Mouse (Mus musculus): ENCODE data around the gene Hspb3. TPM values are rescaled to one million over a fixed set of nuclear protein-coding genes. Genes with fewer than 3 reads are reported as not detected.
A peak's percentile ranks its signal among the peaks of the same experiment; 100 is the strongest.

Gene Hspb3
- polyA plus RNA-seq, 1 experiment from 2014 or later = 41.7 TPM

DNA sequence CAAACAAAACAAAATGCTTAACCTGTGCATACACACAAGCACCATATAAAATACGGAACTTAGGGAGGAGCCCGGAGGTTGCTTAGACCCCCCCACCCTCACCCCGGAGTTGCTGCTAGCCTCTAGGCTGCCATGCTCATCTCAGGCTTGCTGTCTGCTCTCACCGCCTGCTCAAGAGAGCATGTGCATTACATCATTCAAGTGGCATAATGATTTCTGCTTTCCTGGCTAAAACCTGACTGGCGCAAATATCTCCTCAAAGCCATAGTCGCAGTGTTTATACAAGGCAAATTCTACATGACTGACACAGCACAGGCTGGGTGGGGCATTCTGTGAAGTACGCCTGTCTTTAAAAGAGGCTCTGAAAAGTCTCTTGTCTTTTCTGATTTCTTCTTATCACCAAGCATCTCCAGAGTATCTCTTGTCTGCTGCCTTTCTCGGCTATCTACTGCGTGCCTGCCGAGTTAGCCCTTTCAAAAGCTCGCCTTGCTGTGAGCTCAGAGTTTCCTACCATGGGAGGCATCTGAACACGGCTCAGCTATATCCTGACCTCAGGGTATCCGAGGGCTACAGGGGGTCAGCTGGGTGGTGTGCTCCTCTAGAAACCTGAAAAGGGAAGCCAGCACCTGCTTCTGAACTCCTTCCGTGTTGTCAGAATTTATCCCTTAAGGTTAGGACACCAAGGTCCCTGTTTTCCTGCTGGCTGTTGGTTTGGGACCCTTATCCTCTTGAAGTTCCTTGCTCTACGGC lies 28.6 kb downstream of the Hspb3 start:
- Histone ChIP-seq H3K9ac (no peak overlapping the region), H3K4me1 (peaks cover 20% of the 10 kb centered on the region), H3K27me3 (replicated peaks) (no peaks in the 10 kb centered on the region), H3K36me3 (no peaks in the 10 kb centered on the region), H3K4me2 (peak overlapping the region; percentile 41), H3K27ac (replicated peaks) (no peak overlapping the region), H3K4me3 (no peak overlapping the region), H3K9me3 (no peaks in the 10 kb centered on the region)
- ATAC-seq (ENCODE audit: extremely low read depth, insufficient number of reproducible peaks, low FRiP score, low TSS enrichment) = no peak
- WGBS = 39% methylated on average over 15 of the region's 15 CpGs

- no peak overlapping the region for H3K9ac ChIP-seq
- 59% methylated on average over 6 of the region's 6 CpGs for WGBS
- H3K36me3 ChIP-seq = no peaks in the 10 kb centered on the region
- no peak overlapping the region for H3K4me3 ChIP-seq
- no peak for ATAC-seq (ENCODE audit: extremely low read depth, insufficient number of reproducible peaks, low FRiP score, low TSS enrichment)
- H3K27me3 ChIP-seq (replicated peaks) = no peaks in the 10 kb centered on the region
- H3K4me1 ChIP-seq = peaks cover 18% of the 10 kb centered on the region
- H3K27ac ChIP-seq (replicated peaks) = no peak overlapping the region
- no peaks in the 10 kb centered on the region for H3K9me3 ChIP-seq
- H3K4me2 ChIP-seq = no peak overlapping the region
These were observed 31.0 kb downstream of the Hspb3 start for GRCm38 (mm10) chr13:113632506-113632905.

GRCm38 (mm10) chr13:113627601-113628000 lies 35.9 kb downstream of the Hspb3 start:
- Histone ChIP-seq H3K9me3 (no peaks in the 10 kb centered on the region), H3K4me1 (no peaks in the 10 kb centered on the region), H3K36me3 (no peaks in the 10 kb centered on the region), H3K27ac (replicated peaks) (no peak overlapping the region), H3K27me3 (replicated peaks) (no peaks in the 10 kb centered on the region), H3K4me2 (no peak overlapping the region), H3K4me3 (no peak overlapping the region), H3K9ac (no peak overlapping the region)
- 77% methylated on average over 8 of the region's 8 CpGs for WGBS
- no peak for ATAC-seq (ENCODE audit: extremely low read depth, insufficient number of reproducible peaks, low FRiP score, low TSS enrichment)

GRCm38 (mm10) chr13:113622865-113623255 lies 40.6 kb downstream of the Hspb3 start:
- 67% methylated on average over 8 of the region's 8 CpGs for WGBS
- ATAC-seq (ENCODE audit: extremely low read depth, insufficient number of reproducible peaks, low FRiP score, low TSS enrichment) = no peak

GRCm38 (mm10) chr13:113622122-113622864 lies 41.2 kb downstream of the Hspb3 start:
- Histone ChIP-seq H3K4me1 (peaks cover 12% of the 10 kb centered on the region), H3K4me3 (no peak overlapping the region), H3K27ac (replicated peaks) (no peak overlapping the region), H3K27me3 (replicated peaks) (no peaks in the 10 kb centered on the region), H3K36me3 (no peaks in the 10 kb centered on the region), H3K4me2 (no peak overlapping the region), H3K9me3 (no peaks in the 10 kb centered on the region), H3K9ac (no peak overlapping the region)
- no peak for ATAC-seq (ENCODE audit: extremely low read depth, insufficient number of reproducible peaks, low FRiP score, low TSS enrichment)
- 50% methylated on average over 11 of the region's 11 CpGs for WGBS

More at GRCm38 (mm10) chr13:113622865-113623255, 40.6 kb downstream of the Hspb3 start:
- Histone ChIP-seq H3K4me3 (no peak overlapping the region), H3K27ac (replicated peaks) (no peak overlapping the region), H3K9me3 (no peaks in the 10 kb centered on the region), H3K27me3 (replicated peaks) (no peaks in the 10 kb centered on the region), H3K9ac (no peak overlapping the region), H3K4me2 (no peak overlapping the region), H3K36me3 (no peaks in the 10 kb centered on the region), H3K4me1 (peaks cover 9% of the 10 kb centered on the region)

DNA sequence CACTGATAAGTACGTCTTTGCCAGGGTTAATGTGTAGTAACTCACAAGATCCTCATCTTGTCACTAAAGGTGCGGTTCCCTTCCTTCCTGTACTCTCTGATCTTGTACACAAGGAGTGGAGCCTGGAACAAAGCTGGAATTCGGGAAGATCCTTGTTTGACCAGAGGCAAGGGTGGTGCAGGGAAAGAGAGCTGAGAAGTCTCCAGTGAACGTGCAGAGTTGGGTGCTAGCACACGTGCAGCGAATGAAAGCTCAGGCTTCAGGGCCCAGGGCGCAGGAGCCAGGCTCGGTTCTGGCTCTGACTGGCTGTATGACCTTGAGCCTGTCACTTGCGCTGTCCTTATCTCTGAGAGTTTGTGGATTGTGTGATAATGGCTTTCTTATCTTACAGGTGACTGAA lies 44.5 kb downstream of the Hspb3 start:
- Histone ChIP-seq H3K9me3 (no peaks in the 10 kb centered on the region), H3K9ac (peak overlapping the region; percentile 34), H3K27ac (replicated peaks) (no peak overlapping the region), H3K27me3 (replicated peaks) (no peaks in the 10 kb centered on the region), H3K36me3 (peaks cover 5% of the 10 kb centered on the region; the same call in 1 of the 2 replicates), H3K4me1 (peaks cover 40% of the 10 kb centered on the region), H3K4me2 (no peak overlapping the region), H3K4me3 (no peak overlapping the region)
- WGBS = 45% methylated on average over 9 of the region's 9 CpGs
- no peak for ATAC-seq (ENCODE audit: extremely low read depth, insufficient number of reproducible peaks, low FRiP score, low TSS enrichment)

- WGBS = under 1% methylated on average over 110 of the region's 119 CpGs
These were observed 45.3 kb downstream of the Hspb3 start, which contains the start of gene Snx18 for GRCm38 (mm10) chr13:113617891-113618823. Gene Snx18, minus strand, starts transcription at chr13:113618564.

DNA sequence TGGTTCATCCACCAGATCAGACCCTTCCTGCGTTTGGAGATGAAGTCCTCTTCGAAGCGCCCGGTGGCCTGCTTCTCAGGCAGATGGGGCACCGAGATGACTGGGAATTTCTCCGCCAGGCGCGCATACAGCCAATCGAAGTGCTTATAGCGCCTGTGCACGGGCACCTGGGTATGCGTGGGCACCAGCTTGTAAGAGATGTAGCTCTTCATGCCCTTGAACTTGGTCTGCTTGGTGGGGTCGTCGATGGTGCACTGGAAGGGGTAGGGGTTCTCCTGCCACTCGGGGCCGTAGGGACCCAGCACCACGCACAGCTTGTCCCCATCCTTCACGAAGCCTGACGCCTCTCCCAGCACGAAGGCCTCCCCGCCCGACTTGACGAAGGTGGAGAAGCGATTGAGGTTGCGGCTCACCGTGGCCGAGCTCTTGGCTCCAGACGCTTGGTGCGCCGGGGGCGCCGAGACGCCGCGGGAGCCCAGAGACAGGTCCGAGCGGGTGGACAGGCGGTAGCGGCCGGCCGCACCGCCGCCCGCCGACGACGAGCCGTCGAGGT lies 46.1 kb downstream of the Hspb3 start:
- no peaks in the 10 kb centered on the region for H3K9me3 ChIP-seq
- H3K4me3 ChIP-seq = peak overlapping the region; percentile 93
- H3K27ac ChIP-seq (replicated peaks) = peak overlapping the region; percentile 93
- no peaks in the 10 kb centered on the region for H3K27me3 ChIP-seq (replicated peaks)
- H3K9ac ChIP-seq = peak overlapping the region; percentile 97
- 8% methylated on average over 49 of the region's 49 CpGs for WGBS
- no peak for ATAC-seq (ENCODE audit: extremely low read depth, insufficient number of reproducible peaks, low FRiP score, low TSS enrichment)
- peaks cover 5% of the 10 kb centered on the region; the same call in 1 of the 2 replicates for H3K36me3 ChIP-seq
- peak overlapping the region; percentile 95 for H3K4me2 ChIP-seq
- peaks cover 56% of the 10 kb centered on the region for H3K4me1 ChIP-seq

More at GRCm38 (mm10) chr13:113617891-113618823, 45.3 kb downstream of the Hspb3 start, which contains the start of gene Snx18:
- Histone ChIP-seq H3K27ac (replicated peaks) (peak within 1 kb of the TSS; percentile 93), H3K9me3 (no peaks in the 10 kb centered on the region), H3K4me2 (peak within 1 kb of the TSS; percentile 95), H3K27me3 (replicated peaks) (no peaks in the 10 kb centered on the region), H3K4me1 (peaks cover 49% of the 10 kb centered on the region), H3K36me3 (peaks cover 5% of the 10 kb centered on the region; the same call in 1 of the 2 replicates), H3K4me3 (peak within 1 kb of the TSS; percentile 93), H3K9ac (peak within 1 kb of the TSS; percentile 97)
- ATAC-seq (ENCODE audit: extremely low read depth, insufficient number of reproducible peaks, low FRiP score, low TSS enrichment) = peak; percentile 78

DNA sequence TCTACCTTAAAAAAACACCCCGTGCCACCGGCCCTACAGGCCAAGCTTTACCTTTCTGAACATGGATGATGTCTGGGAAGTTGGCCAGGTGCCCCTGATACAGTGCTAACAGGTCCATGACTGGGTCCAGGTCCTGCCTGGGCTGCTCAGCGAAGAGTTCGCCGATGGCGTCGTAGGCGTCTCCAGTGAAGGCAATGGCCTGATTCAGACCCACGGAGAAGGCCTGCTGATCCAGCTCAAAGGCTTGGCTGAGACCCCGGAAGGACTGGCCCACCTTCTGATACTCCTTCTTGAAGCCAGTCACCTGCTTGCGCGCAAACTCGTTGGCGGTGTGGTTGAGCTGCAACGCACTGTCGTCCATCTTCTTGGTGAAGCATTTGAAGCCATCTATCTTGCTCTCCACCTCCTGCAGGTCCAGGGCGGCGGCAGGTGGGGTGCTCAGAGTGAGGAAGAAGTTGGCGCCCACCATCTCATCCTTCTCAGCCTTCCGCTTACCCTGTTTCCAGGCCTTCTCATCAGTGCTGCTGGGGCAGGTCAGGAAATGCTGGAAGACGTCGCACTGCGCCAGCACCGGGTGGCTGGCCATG lies 46.6 kb downstream of the Hspb3 start:
- Histone ChIP-seq H3K27me3 (replicated peaks) (no peaks in the 10 kb centered on the region), H3K9me3 (no peaks in the 10 kb centered on the region), H3K4me2 (peak overlapping the region; percentile 95), H3K9ac (peak overlapping the region; percentile 97), H3K36me3 (peaks cover 5% of the 10 kb centered on the region; the same call in 1 of the 2 replicates), H3K4me3 (peak overlapping the region; percentile 93), H3K4me1 (peaks cover 59% of the 10 kb centered on the region), H3K27ac (replicated peaks) (peak overlapping the region; percentile 85)
- WGBS = 52% methylated on average over 24 of the region's 24 CpGs
- no peak for ATAC-seq (ENCODE audit: extremely low read depth, insufficient number of reproducible peaks, low FRiP score, low TSS enrichment)

DNA sequence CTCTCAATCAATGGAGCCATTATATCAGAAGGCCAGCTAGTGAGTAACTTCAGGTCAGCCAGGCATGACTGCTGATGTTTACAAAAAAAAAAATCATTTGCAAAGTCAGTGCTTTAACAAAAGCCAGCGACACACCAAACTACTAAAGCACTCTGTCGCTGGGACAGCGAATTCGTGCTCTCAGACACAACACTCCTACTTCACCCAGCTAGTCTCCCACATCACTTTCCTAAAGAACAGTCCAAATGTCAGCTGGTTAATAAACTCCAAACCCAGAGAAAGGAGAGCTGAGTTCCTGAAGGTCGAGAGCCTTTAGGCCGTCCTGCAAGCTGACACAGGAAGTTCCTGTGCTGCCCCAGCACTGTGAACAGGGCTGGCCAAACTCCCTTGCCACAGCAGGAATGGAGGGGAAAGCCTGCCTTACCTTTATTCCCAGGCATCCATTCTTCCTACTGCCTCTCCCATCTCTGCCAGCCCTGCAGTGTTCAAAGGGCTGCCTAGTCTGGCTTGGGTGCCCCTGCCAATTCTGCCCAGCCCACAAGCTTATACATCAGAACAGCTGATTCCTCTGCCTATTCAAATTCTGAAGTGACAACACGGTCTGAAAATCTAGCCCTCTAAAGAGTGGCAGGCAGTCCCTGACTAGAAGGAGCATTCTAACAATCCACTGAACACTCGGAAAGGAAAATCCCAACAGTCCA lies 47.4 kb downstream of the Hspb3 start:
- H3K4me1 ChIP-seq = peaks cover 67% of the 10 kb centered on the region
- no peaks in the 10 kb centered on the region for H3K9me3 ChIP-seq
- H3K9ac ChIP-seq = peak overlapping the region; percentile 97
- peak overlapping the region; percentile 85 for H3K27ac ChIP-seq (replicated peaks)
- H3K4me2 ChIP-seq = peak overlapping the region; percentile 95
- 9% methylated on average over 8 of the region's 8 CpGs for WGBS
- peak overlapping the region; percentile 93 for H3K4me3 ChIP-seq
- ATAC-seq (ENCODE audit: extremely low read depth, insufficient number of reproducible peaks, low FRiP score, low TSS enrichment) = no peak
- peaks cover 5% of the 10 kb centered on the region for H3K36me3 ChIP-seq
- H3K27me3 ChIP-seq (replicated peaks) = no peaks in the 10 kb centered on the region

All from heart, embryonic 13.5 days (tissue).